Mouse (Mus musculus): Measurements from ENCODE around the gene Dlx2. TPM values are rescaled to one million over a fixed set of nuclear protein-coding genes. Genes with fewer than 3 reads are reported as not detected.

Gene Dlx2
- total and polyA plus RNA-seq, 2 experiments, result not detected

DNA sequence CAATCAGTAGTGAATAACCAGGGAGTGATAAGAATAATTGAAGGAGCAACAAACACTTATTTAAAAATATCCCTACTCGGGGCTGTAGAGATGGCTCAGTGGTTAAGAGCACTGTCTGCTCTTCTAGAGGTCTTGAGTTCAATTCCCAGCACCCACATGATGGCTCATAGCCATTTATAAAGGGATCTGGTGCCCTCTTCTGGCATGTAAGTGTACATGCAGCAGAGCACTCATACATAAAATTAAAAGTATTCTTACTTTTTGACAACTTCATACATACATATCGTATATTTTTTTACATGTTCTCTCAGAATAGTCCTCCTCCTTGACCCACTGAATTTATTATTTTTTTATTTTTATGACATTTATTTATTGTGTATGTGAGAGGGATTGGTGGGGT, 30.5 kb upstream of the Dlx2 start:
- no peaks in the 10 kb centered on the region for H3K36me3 ChIP-seq (ENCODE audit: control insufficient read depth, insufficient read depth, low read length)
- no peak overlapping the region for H3K4me3 ChIP-seq (ENCODE audit: insufficient read depth, low read depth, low read length)
- peaks cover 3% of the 10 kb centered on the region; the same call in 1 of the 2 replicates for H3K4me1 ChIP-seq (ENCODE audit: control insufficient read depth, insufficient read depth, low read length)
- H3K9ac ChIP-seq (ENCODE audit: low read depth, low read length), result no peak overlapping the region
- H3K27me3 ChIP-seq (ENCODE audit: control insufficient read depth, insufficient read depth, low read length), result peaks cover 2% of the 10 kb centered on the region; the same call in 1 of the 2 replicates
- no peaks in the 10 kb centered on the region for H3K79me2 ChIP-seq (ENCODE audit: control insufficient read depth, insufficient read depth, low read length)
- TF ChIP-seq CTCF (IDR thresholded peaks at IDR 0.05; ENCODE audit: low read depth, low read length), result no peak
- H3K27ac ChIP-seq (replicated peaks; ENCODE audit: insufficient read depth, low read depth, low read length), result no peak overlapping the region
- DNase-seq (ENCODE audit: extremely low read depth, low read depth, low spot score), result no peak
- 86% methylated on average over 2 of the region's 2 CpGs for WGBS

DNA sequence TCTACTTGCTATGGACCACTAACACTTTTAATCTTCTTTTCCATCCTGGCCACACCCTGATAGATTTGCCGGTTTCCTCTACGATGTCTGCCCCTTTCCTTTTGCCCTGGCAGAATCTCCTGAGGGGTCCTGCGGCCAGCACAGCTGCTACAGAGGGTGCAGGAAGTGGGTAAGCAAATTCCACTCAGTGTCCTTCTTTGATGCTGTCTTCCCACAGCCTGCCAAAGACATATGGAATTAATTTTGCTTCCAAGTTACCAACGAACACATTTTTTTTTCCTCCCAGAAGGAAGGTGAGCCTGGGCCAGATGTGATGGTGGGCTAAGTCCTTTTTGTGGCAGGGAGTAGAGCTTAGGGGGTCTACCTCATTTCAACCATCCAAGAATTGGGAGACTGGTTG, 27.2 kb upstream of the Dlx2 start:
- no peaks in the 10 kb centered on the region for H3K79me2 ChIP-seq (ENCODE audit: control insufficient read depth, insufficient read depth, low read length)
- no peaks in the 10 kb centered on the region for H3K4me1 ChIP-seq (ENCODE audit: control insufficient read depth, insufficient read depth, low read length)
- no peak overlapping the region for H3K27ac ChIP-seq (replicated peaks; ENCODE audit: insufficient read depth, low read depth, low read length)
- no peaks in the 10 kb centered on the region for H3K36me3 ChIP-seq (ENCODE audit: control insufficient read depth, insufficient read depth, low read length)
- no peak overlapping the region for H3K4me3 ChIP-seq (ENCODE audit: insufficient read depth, low read depth, low read length)
- TF ChIP-seq CTCF (IDR thresholded peaks at IDR 0.05; ENCODE audit: low read depth, low read length) (no peak), POLR2A (IDR thresholded peaks at IDR 0.05; ENCODE audit: extremely low read depth, insufficient read depth, low read length) (no peak)
- DNase-seq (ENCODE audit: extremely low read depth, low read depth, low spot score), result no peak
- WGBS, result 57% methylated on average over 4 of the region's 4 CpGs
- no peak overlapping the region for H3K9ac ChIP-seq (ENCODE audit: low read depth, low read length)
- no peaks in the 10 kb centered on the region for H3K27me3 ChIP-seq (ENCODE audit: control insufficient read depth, insufficient read depth, low read length)

DNA sequence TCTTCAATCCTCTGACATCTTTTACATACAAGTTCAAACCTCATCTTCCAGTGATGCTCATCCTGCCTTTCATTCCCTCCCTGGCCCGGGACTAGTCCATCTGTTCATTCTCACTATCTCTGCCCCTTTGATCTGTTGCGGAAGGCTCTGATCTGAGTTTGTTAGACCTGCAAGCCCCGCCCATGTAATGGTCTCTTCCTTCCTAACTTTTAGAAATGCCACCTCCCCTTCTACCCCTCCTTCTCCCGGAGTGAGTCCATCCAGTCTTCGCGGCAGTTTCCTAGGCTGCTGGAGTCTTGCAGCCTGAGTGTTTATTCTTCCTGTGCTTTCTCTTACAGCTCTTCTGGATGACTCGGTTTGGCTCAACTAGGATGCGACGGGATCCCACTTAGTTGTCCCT, 19.9 kb upstream of the Dlx2 start:
- 77% methylated on average over 9 of the region's 9 CpGs for WGBS
- DNase-seq (ENCODE audit: extremely low read depth, low read depth, low spot score), result no peak
- Histone ChIP-seq H3K79me2 (ENCODE audit: control insufficient read depth, insufficient read depth, low read length) (no peaks in the 10 kb centered on the region), H3K27ac (replicated peaks; ENCODE audit: insufficient read depth, low read depth, low read length) (no peak overlapping the region), H3K4me1 (ENCODE audit: control insufficient read depth, insufficient read depth, low read length) (no peaks in the 10 kb centered on the region), H3K4me3 (ENCODE audit: insufficient read depth, low read depth, low read length) (no peak overlapping the region), H3K27me3 (ENCODE audit: control insufficient read depth, insufficient read depth, low read length) (no peaks in the 10 kb centered on the region), H3K36me3 (ENCODE audit: control insufficient read depth, insufficient read depth, low read length) (no peaks in the 10 kb centered on the region), H3K9ac (ENCODE audit: low read depth, low read length) (no peak overlapping the region)
- TF ChIP-seq CTCF (IDR thresholded peaks at IDR 0.05; ENCODE audit: low read depth, low read length), result no peak
- no peak for TF ChIP-seq POLR2A (IDR thresholded peaks at IDR 0.05; ENCODE audit: extremely low read depth, insufficient read depth, low read length)

DNA sequence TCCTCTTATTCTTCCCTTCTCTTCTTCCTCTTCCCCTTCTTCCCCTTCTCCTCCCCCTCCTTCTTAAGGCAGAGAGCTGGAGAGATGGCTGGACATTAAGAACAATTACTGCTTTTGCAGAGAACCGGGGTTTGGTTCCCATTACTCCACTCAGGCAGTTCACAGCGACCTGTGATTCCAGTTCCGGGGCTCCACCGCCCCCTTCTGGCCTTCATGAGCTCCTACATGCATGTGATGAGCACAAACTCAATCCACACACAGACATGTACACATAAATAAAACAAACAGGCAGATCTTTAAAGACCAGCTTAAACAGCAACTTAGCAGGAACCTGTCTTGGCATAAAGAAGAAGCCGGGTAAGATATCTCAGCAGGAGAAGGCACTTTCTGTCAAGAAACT, 9.5 kb upstream of the Dlx2 start:
- Histone ChIP-seq H3K4me3 (ENCODE audit: insufficient read depth, low read depth, low read length) (no peak overlapping the region), H3K36me3 (ENCODE audit: control insufficient read depth, insufficient read depth, low read length) (no peaks in the 10 kb centered on the region), H3K27me3 (ENCODE audit: control insufficient read depth, insufficient read depth, low read length) (peaks cover 2% of the 10 kb centered on the region; the same call in 1 of the 2 replicates), H3K27ac (replicated peaks; ENCODE audit: insufficient read depth, low read depth, low read length) (no peak overlapping the region), H3K9ac (ENCODE audit: low read depth, low read length) (no peak overlapping the region), H3K79me2 (ENCODE audit: control insufficient read depth, insufficient read depth, low read length) (no peaks in the 10 kb centered on the region), H3K4me1 (ENCODE audit: control insufficient read depth, insufficient read depth, low read length) (no peaks in the 10 kb centered on the region)
- DNase-seq (ENCODE audit: extremely low read depth, low read depth, low spot score), result no peak
- TF ChIP-seq POLR2A (IDR thresholded peaks at IDR 0.05; ENCODE audit: extremely low read depth, insufficient read depth, low read length) (no peak), CTCF (IDR thresholded peaks at IDR 0.05; ENCODE audit: low read depth, low read length) (no peak)
- WGBS, result 61% methylated on average over 5 of the region's 5 CpGs

DNA sequence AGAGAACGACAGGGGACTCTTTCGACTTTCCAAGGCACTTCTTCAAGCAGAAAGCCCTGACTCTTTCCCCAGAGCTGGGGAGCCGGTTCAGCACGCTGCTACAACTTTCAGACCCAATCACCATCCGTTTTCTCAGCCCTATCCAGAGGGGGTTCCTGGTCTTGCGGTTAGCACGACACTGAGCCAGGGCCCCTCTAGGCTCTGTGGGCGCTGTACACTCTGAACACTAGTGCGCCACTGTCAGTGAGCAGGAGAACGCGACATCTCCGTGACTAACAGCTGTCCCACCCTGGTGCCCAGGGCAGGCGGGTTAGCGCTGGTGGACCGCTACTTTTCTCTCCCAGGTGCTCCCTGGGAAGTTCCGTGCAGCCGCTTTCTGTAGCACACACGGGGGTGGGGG, 5.2 kb upstream of the Dlx2 start:
- 6% methylated on average over 18 of the region's 18 CpGs for WGBS
- no peak for DNase-seq (ENCODE audit: extremely low read depth, low read depth, low spot score)
- Histone ChIP-seq H3K4me1 (ENCODE audit: control insufficient read depth, insufficient read depth, low read length) (no peaks in the 10 kb centered on the region), H3K4me3 (ENCODE audit: insufficient read depth, low read depth, low read length) (no peak overlapping the region), H3K79me2 (ENCODE audit: control insufficient read depth, insufficient read depth, low read length) (no peaks in the 10 kb centered on the region), H3K27ac (replicated peaks; ENCODE audit: insufficient read depth, low read depth, low read length) (no peak overlapping the region), H3K9ac (ENCODE audit: low read depth, low read length) (no peak overlapping the region), H3K36me3 (ENCODE audit: control insufficient read depth, insufficient read depth, low read length) (no peaks in the 10 kb centered on the region), H3K27me3 (ENCODE audit: control insufficient read depth, insufficient read depth, low read length) (peaks cover 8% of the 10 kb centered on the region)
- no peak for TF ChIP-seq POLR2A (IDR thresholded peaks at IDR 0.05; ENCODE audit: extremely low read depth, insufficient read depth, low read length)
- TF ChIP-seq CTCF (IDR thresholded peaks at IDR 0.05; ENCODE audit: low read depth, low read length), result no peak

DNA sequence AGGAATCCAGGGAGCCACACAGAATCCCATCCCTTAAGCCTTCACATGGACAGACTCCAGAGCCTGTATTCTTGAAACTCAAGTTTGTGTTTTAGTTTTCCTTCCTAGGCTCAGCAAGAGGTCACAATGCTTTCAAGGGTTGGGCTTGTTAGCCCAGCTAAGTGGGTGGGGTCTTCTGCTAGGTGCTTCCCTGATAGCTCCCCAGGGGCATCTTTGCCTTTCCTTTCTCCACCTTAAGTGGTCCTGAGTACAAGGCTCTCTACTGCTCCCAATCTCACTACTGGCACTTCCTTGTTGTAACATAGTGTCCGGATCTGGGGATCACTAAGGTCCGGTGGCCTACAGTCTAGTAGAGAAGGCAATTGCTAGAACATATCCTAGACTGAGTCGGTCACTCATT, 3.8 kb upstream of the Dlx2 start:
- no peaks in the 10 kb centered on the region; the same call in 1 of the 2 replicates for H3K4me1 ChIP-seq (ENCODE audit: control insufficient read depth, insufficient read depth, low read length)
- no peak overlapping the region for H3K27ac ChIP-seq (replicated peaks; ENCODE audit: insufficient read depth, low read depth, low read length)
- H3K4me3 ChIP-seq (ENCODE audit: insufficient read depth, low read depth, low read length), result no peak overlapping the region
- H3K79me2 ChIP-seq (ENCODE audit: control insufficient read depth, insufficient read depth, low read length), result no peaks in the 10 kb centered on the region
- peaks cover 22% of the 10 kb centered on the region for H3K27me3 ChIP-seq (ENCODE audit: control insufficient read depth, insufficient read depth, low read length)
- TF ChIP-seq CTCF (IDR thresholded peaks at IDR 0.05; ENCODE audit: low read depth, low read length) (no peak), POLR2A (IDR thresholded peaks at IDR 0.05; ENCODE audit: extremely low read depth, insufficient read depth, low read length) (no peak)
- no peaks in the 10 kb centered on the region for H3K36me3 ChIP-seq (ENCODE audit: control insufficient read depth, insufficient read depth, low read length)
- DNase-seq (ENCODE audit: extremely low read depth, low read depth, low spot score), result no peak
- no peak overlapping the region for H3K9ac ChIP-seq (ENCODE audit: low read depth, low read length)
- 22% methylated on average over 3 of the region's 3 CpGs for WGBS

All from liver, adult 2 months (tissue).